Mouse (Mus musculus) forebrain, embryonic 16.5 days (tissue): ENCODE measurements around the gene Ttc39b. TPM values are rescaled to one million over a fixed set of nuclear protein-coding genes. Genes with fewer than 3 reads are reported as not detected.

Experiments used
- ATAC-seq: fragments of 200-750 bp; cut with Nextera tagmentation; 2 replicates; pipeline ENCODE4 v1.8.0; 2017; ENCODE audit warnings: mild to moderate bottlenecking, moderate library complexity
- H3K27ac ChIP-seq: fragments of 300-500 bp; sonication (generic); 2 replicates; pipeline ENCODE4 v1.5.1; 2014; ENCODE audit warnings: low read length, control low read depth
- H3K27me3 ChIP-seq: fragments of 300-500 bp; sonication (generic); replicated peaks from 2 replicates; pipeline ENCODE4 v1.6.1; 2014; ENCODE audit warnings: low read length; ENCODE audit not compliant: control insufficient read depth, insufficient read depth
- H3K36me3 ChIP-seq: fragments of 300-500 bp; sonication (generic); 2 replicates; pipeline ENCODE4 v1.6.1; 2014; ENCODE audit not compliant: control insufficient read depth, insufficient read depth
- H3K4me1 ChIP-seq: fragments of 300-500 bp; sonication (generic); replicated peaks from 2 replicates; pipeline ENCODE4 v1.6.1; 2014; ENCODE audit warnings: low read length; ENCODE audit not compliant: control insufficient read depth, insufficient read depth
- H3K4me2 ChIP-seq: fragments of 300-500 bp; sonication (generic); 2 replicates; pipeline ENCODE4 v1.6.1; 2014; ENCODE audit warnings: mild to moderate bottlenecking, low read length, control low read depth
- H3K4me3 ChIP-seq: fragments of 300-500 bp; sonication (generic); replicated peaks from 2 replicates; pipeline ENCODE4 v1.5.1; 2014; ENCODE audit warnings: mild to moderate bottlenecking, low read length, control low read depth
- H3K9ac ChIP-seq: fragments of 300-500 bp; sonication (generic); replicated peaks from 2 replicates; pipeline ENCODE4 v1.6.1; 2014; ENCODE audit warnings: low read depth, low read length, control low read depth
- H3K9me3 ChIP-seq: fragments of 300-500 bp; sonication (generic); 2 replicates; pipeline ENCODE4 v1.6.1; 2016; ENCODE audit warnings: low read length; ENCODE audit not compliant: control insufficient read depth
- WGBS: fragments of 180-500 bp; shearing (Covaris S2); extraction: QIAGEN DNeasy Blood & Tissue Kit; methylation state at CpG from one replicate; pipeline ENCODE4 v1.1.7; 2014; 5-methylcytosine and 5-hydroxymethylcytosine counted together
- polyA plus RNA-seq: library from polyadenylated mRNA; unstranded; fragments of >200 nt; fragmentation: Nextera tagmentation; extraction: Ambion mirVana; gene quantifications from 2 replicates; pipeline ENCODE4 v1.2.1, GENCODE M21; 2015

Ttc39b gene
- polyA plus RNA-seq, 1 experiment from 2014 or later: 12.1 TPM

DNA sequence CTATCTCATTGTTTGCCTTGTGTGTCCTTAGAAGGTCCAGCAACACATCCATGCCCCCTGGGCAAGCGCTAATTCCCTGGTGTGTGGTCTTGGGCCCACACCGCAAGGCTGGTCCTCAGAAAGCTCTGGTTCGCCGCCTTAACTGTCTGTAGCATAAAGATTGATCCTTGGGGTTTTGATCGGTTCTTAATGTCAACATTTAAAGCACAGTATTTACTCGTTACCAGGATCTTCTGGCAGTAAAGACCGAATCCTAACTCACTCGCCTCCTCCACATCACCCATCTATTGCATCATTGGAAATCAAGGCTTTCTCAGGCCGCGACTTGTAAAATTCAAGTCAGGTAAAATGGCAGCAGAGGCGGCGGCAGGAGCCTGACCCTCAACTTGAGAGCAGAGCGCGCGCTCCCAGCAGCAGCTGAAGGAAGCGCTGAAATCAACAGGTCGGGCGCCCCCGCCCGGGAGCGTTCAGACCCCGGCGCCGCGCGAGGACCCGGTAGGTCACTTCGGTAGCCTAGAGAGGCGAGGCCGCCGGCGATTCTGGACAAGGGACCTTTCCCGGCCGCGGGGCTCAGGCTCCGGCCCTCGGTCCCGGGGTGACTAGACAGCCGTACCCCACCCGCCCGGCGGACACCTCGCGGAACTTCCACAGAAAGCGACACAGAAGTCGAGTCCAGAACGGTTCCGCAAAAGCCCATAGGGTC lies 703 bp downstream of the Ttc39b start:
- 2% methylated on average over 46 of the region's 48 CpGs for WGBS
- peak; percentile 56 for ATAC-seq
- Histone ChIP-seq H3K9ac (peak overlapping the region; percentile 65), H3K4me1 (peaks cover 9% of the 10 kb centered on the region), H3K36me3 (no peaks in the 10 kb centered on the region), H3K4me2 (peak overlapping the region; percentile 99), H3K4me3 (peak overlapping the region; percentile 80), H3K27ac (no peak overlapping the region), H3K9me3 (no peaks in the 10 kb centered on the region), H3K27me3 (peaks cover 3% of the 10 kb centered on the region; the same call in 1 of the 2 replicates)

DNA sequence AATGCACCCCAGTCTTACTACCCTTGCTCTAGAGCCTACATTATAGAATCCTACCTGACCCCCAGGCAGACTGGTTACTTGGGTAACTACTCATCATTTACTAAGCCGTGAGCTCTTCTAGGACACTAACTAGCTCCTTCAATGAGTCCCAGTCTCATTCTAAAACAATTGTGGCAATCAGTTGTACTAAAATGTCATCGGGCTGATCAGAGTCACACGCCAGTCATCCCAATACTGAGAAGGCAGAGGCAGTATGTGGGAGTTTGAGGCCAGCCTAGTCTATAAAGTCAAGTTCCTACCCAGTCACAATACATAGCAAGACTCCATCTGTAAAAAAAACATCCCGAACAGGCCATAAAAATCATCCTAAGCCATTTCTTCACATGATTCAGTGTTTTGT lies 4.3 kb downstream of the Ttc39b start:
- WGBS: 95% methylated on average over 4 of the region's 4 CpGs
- ATAC-seq: no peak
- no peak overlapping the region for H3K4me3 ChIP-seq
- no peak overlapping the region for H3K27ac ChIP-seq
- H3K27me3 ChIP-seq: no peaks in the 10 kb centered on the region
- peaks cover 11% of the 10 kb centered on the region for H3K4me1 ChIP-seq
- H3K9ac ChIP-seq: no peak overlapping the region
- H3K36me3 ChIP-seq: no peaks in the 10 kb centered on the region
- no peak overlapping the region for H3K4me2 ChIP-seq
- H3K9me3 ChIP-seq: no peaks in the 10 kb centered on the region

DNA sequence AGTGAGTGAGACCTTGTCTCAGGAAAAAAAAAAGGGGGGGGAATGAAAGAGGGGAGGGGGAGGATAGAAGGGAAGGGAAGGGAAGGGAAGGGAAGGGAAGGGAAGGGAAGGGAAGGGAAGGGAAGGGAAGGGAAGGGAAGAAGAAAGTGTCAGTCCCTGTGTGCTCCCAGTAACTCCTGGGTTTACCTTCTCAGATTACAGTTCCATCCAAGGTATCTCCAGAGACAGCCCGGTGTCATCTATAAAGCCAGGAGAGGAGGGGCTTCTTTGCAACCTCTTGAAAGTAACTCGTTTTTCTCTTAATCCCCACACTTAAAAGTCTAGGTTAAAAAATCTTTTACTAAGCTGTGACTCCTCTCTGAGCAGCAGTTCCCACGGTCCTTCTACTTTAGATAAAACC lies 5.3 kb downstream of the Ttc39b start:
- Histone ChIP-seq H3K27me3 (no peaks in the 10 kb centered on the region), H3K4me2 (no peak overlapping the region), H3K9me3 (no peaks in the 10 kb centered on the region), H3K9ac (no peak overlapping the region), H3K36me3 (no peaks in the 10 kb centered on the region), H3K4me1 (peaks cover 7% of the 10 kb centered on the region; the same call in 1 of the 2 replicates), H3K4me3 (no peak overlapping the region), H3K27ac (no peak overlapping the region)
- 34% methylated on average over 3 of the region's 3 CpGs for WGBS
- no peak for ATAC-seq

DNA sequence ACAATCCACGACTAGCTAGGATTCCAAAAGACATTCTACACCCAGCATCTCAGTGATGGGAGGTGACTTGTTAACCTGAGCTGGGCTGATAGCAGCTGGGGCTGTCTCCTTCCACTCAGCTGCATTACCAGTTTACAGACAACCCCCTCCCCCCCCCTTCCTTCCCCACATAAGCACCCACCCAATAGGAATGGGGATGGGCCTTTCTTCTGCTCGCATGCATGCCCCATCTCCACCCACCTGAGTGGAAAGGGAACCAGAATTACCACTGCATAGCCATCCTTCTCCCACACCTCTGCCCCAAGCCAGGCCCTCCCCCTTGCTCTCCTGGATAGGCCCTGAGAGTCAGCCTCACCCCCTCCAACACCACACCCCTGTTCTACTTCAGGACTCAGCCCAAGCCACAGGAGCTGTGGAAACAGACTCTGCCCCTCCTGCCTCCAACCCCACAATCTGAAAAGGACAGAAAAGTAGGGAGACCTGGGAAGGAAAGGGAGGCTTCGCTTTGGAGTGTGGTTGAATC lies 6.2 kb downstream of the Ttc39b start:
- no peak overlapping the region for H3K4me3 ChIP-seq
- no peak for ATAC-seq
- no peaks in the 10 kb centered on the region for H3K27me3 ChIP-seq
- H3K4me2 ChIP-seq: no peak overlapping the region
- peaks cover 2% of the 10 kb centered on the region; the same call in 1 of the 2 replicates for H3K4me1 ChIP-seq
- no peak overlapping the region for H3K9ac ChIP-seq
- H3K36me3 ChIP-seq: no peaks in the 10 kb centered on the region
- H3K27ac ChIP-seq: no peak overlapping the region
- H3K9me3 ChIP-seq: no peaks in the 10 kb centered on the region
- WGBS: 84% methylated on average over 3 of the region's 3 CpGs

DNA sequence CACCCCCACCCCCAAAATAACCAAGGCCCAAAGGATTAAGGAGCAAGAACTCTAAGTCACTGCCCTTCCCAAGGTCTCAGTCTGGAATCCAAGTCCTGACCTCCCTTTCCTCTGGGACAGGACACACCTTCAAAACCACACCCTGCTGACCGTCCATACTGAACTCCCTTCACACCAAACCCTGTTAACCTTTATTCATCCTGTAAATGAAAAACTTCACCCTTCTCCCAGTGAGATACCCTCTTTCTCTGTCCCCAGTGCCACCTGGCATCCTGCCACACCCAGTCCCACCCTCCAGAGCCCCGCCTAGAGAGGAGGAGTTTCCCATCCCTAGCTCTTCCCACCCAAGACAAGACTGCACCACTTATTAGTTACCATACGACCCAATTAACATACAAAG lies 7.3 kb downstream of the Ttc39b start:
- 74% methylated on average over 3 of the region's 3 CpGs for WGBS
- no peak overlapping the region for H3K4me2 ChIP-seq
- H3K4me3 ChIP-seq: no peak overlapping the region
- no peak for ATAC-seq
- H3K36me3 ChIP-seq: no peaks in the 10 kb centered on the region
- 0 out of 2 replicates have a peak, but pooled peaks cover 2% of the 10 kb centered on the region for H3K4me1 ChIP-seq
- H3K27ac ChIP-seq: no peak overlapping the region
- no peaks in the 10 kb centered on the region for H3K9me3 ChIP-seq
- no peak overlapping the region for H3K9ac ChIP-seq
- no peaks in the 10 kb centered on the region for H3K27me3 ChIP-seq

DNA sequence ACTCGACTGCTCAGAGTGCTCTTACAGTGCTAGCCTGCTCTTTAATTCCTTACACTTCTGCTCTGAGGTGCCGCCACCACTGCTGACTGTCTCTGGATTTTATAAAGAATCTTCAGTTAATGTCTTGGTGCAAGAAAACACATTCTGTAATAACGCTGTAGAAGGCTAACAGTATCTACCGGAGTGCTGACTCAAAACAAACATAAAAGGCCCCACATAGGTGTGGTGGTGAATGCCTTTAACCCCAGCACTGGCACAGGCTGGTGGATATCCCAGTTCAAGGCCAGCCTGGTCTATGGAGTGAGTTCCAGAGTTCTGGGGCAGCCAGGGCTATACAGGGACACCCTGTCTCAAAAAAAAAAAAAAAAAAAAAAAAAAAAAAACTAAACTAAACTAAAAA lies 8.1 kb downstream of the Ttc39b start:
- no peaks in the 10 kb centered on the region for H3K36me3 ChIP-seq
- H3K9me3 ChIP-seq: no peaks in the 10 kb centered on the region
- H3K27me3 ChIP-seq: no peaks in the 10 kb centered on the region
- H3K27ac ChIP-seq: no peak overlapping the region
- H3K4me1 ChIP-seq: 0 out of 2 replicates have a peak, but pooled peaks cover 2% of the 10 kb centered on the region
- H3K4me2 ChIP-seq: no peak overlapping the region
- 78% methylated on average over 4 of the region's 4 CpGs for WGBS
- no peak overlapping the region for H3K9ac ChIP-seq
- H3K4me3 ChIP-seq: no peak overlapping the region
- no peak for ATAC-seq

DNA sequence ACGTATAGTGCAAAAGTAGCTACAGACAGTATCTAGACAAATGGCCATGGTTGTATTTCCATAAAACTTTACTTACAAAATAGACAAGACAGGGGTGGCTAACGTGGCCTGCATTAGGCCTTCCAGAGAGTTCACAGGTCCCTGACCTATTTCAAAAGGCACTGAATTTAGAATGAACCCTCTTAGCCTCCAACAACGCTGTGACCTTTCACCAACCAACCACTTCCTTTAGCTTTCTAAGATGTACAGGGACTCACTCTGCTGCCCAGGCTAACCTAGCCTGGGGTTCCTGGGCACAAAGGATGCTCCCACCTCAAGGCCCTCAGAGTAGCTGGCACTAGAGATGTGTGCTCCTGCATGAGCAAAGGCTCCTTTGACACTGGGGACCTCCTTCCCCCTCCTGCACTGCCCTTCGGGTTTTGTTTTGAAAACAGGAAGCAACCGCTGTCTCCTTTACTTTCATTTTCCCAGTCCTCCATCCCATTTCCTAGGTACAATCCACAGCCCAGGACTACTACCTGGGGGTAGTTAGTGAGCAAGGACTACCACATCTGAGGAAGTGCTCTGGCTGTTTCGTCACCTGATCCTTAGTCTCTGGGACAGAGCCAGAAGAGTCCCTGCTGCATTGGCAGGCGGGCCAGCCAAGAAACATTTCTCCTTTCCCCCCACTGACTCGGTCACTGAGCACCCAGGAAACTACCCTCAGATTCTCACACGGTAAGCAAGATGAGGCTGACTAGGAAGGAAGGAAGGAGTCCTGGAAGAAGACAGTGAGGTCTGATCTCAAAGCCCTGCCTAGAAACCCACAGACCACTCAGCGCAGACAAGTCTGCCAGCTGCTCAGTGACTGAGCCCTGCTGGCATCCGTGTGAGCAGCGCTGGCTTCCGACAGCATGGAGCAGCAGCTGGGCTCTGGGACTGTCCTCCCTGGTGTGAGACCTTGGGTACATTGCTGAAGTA lies 8.9 kb downstream of the Ttc39b start:
- H3K27me3 ChIP-seq: no peaks in the 10 kb centered on the region
- no peak overlapping the region for H3K4me3 ChIP-seq
- 0 out of 2 replicates have a peak, but pooled peaks cover 2% of the 10 kb centered on the region for H3K4me1 ChIP-seq
- H3K27ac ChIP-seq: no peak overlapping the region
- WGBS: 47% methylated on average over 13 of the region's 13 CpGs
- H3K9ac ChIP-seq: no peak overlapping the region
- no peak overlapping the region for H3K4me2 ChIP-seq
- ATAC-seq: no peak
- H3K36me3 ChIP-seq: no peaks in the 10 kb centered on the region
- no peaks in the 10 kb centered on the region for H3K9me3 ChIP-seq

DNA sequence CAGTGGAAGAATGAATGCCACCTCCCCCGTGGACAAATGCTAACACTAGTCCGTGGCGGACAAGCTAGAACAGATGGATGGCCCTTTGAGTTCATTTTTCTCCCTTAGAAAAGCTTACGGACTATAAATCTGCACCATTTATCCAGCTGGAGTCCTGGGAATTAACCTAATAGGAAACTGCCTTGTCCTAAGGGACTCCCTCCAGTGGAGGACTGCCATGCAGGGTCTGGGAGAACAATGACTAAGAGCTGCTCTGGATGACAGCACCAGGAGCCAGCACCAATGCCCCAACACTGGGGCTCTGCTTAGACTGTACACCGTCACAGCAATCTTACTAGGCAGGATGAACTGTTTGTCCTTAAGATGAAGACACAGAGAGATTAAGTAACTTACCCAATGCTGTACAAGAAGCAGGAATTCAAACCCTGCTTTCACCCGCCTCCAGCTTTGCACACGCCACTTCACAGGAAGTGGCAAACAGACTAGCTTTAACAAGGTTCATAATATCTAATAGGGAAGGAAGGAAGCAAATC lies 9.7 kb downstream of the Ttc39b start:
- Histone ChIP-seq H3K27me3 (no peaks in the 10 kb centered on the region), H3K4me2 (no peak overlapping the region), H3K36me3 (no peaks in the 10 kb centered on the region), H3K4me1 (0 out of 2 replicates have a peak, but pooled peaks cover 2% of the 10 kb centered on the region), H3K9me3 (no peaks in the 10 kb centered on the region), H3K9ac (no peak overlapping the region), H3K27ac (no peak overlapping the region), H3K4me3 (no peak overlapping the region)
- WGBS: 84% methylated on average over 7 of the region's 7 CpGs
- no peak for ATAC-seq

DNA sequence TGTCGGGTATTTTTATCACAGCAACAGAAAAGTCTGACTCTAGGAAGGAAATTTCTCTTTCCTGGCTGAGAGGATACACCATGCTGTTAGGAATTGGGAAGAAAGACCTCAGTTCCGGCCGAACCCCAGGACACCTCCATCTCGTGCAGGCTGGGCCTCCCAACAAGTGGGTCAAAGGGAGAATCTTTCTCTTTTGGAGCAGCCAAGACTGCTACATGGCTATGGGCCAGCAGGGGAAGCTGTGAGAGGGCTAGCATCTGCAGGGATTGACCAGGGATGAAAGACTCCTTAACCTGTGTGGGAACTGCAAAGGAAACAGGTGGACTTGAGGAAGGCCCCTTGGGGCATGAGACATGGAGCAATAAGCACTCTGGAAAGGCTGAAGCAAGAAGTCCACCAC lies 11.7 kb downstream of the Ttc39b start:
- H3K36me3 ChIP-seq: no peaks in the 10 kb centered on the region
- H3K9me3 ChIP-seq: no peaks in the 10 kb centered on the region
- no peak overlapping the region for H3K27ac ChIP-seq
- ATAC-seq: no peak
- H3K9ac ChIP-seq: no peak overlapping the region
- H3K4me2 ChIP-seq: no peak overlapping the region
- 78% methylated on average over 4 of the region's 4 CpGs for WGBS
- H3K4me1 ChIP-seq: 0 out of 2 replicates have a peak, but pooled peaks cover 2% of the 10 kb centered on the region
- H3K4me3 ChIP-seq: no peak overlapping the region
- no peaks in the 10 kb centered on the region for H3K27me3 ChIP-seq
